Comparison of ENCODE assay signal across 1 mouse cellular context in the genomic region with DNA sequence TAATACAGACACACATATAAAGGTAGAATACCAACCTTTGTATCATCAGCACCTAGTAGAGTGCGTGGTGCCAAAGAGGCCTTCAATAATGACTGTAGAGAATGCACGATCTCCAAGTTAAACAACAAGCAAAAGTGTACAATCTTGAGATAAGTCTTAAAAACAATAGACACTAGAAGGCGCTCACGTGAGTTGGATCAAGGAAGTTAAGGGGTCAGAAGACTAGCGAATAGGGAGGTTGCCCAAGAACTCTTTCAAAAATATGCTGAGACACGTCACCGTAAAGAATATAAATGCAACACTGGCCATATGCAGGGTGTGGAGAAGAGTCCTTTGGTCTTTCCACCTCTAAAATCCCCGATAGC.
A peak's percentile ranks its signal among the peaks of the same experiment; 100 is the strongest.
TF ChIP-seq lines count a peak whose summit lies in the region.

No protein-coding gene starts in this region.

TF ChIP-seq in CH12.LX, 34 proteins besides CTCF, POLR2A, EP300 and RAD21 (continued from another document):
- TF ChIP-seq ZNF384 (IDR thresholded peaks at IDR 0.05; ENCODE audit: low read depth, low read length) (no peak), MEF2A (IDR thresholded peaks at IDR 0.05; ENCODE audit: borderline replicate concordance, low read depth, low read length) (no peak), BHLHE40 (IDR thresholded peaks at IDR 0.05; ENCODE audit: low read depth, low read length) (peak; percentile 70), ETS1 (conservative IDR thresholded peaks at IDR 0.05; ENCODE audit: low read depth, low read length) (no peak), UBTF (IDR thresholded peaks at IDR 0.05; ENCODE audit: low read depth, low read length) (no peak)
